In the genomic region with DNA sequence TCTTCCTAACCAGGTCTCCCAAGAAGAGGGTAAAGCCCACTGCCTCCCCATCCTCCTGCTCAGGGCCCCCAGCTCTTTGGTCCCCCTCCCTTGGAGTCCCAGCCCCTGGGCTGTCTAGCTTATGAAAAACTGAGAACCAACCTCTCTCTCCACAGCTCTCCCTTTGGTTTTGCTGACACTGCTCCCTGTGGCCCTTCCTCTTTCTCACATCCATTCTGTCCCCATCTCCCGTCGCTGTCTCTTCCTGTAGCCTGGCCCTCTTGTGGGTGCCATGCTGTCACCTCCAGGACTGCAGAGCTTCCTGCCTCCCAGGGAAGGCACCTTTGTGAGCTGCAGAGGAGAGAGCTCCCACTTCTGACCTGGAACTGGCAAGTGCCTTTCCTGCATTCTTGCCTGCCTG, we compare ENCODE assay signal across 11 mouse cellular contexts. TPM values are rescaled to one million over a fixed set of nuclear protein-coding genes. Genes with fewer than 3 reads are reported as not detected.
DNase-seq lines count a peak whose midpoint lies in the region; ATAC-seq and TF ChIP-seq lines count a peak whose summit lies in the region.
"Had no signal": no experiment of that assay in that cellular context is flagged by ENCODE, and none has a peak within 500 bp of the region (broad histone marks: within the 10 kb centered on the region; RNA-seq: fewer than 3 reads in every experiment).

No protein-coding gene starts in this region.

- no peak overlapping the region for H3K4me3 ChIP-seq in heart, embryonic 14.5 days (ENCODE audit: control insufficient read depth in 1 of 2, insufficient read depth in 1 of 2, low read depth in 1 of 2, low read length in 2 of 2)
- H3K4me3 ChIP-seq in lung, embryonic 14.5 days (ENCODE audit: low read depth, low read length): no peak overlapping the region
- no peak overlapping the region for H3K4me3 ChIP-seq in macrophage (ENCODE audit: inconsistent target)
- H3K4me3 ChIP-seq: neural tube, embryonic 13.5 days had no signal

- peak overlapping the region; percentile 25; the same call in 1 of the 2 replicates for H3K9ac ChIP-seq in heart, embryonic 14.5 days (ENCODE audit: low read length)
- H3K9ac ChIP-seq in lung, embryonic 14.5 days: no peak overlapping the region
- H3K9ac ChIP-seq: neural tube, embryonic 13.5 days had no signal

- H3K79me2 ChIP-seq in macrophage (ENCODE audit: inconsistent target): no peaks in the 10 kb centered on the region

- WGBS in heart, embryonic 14.5 days: 32% methylated on average over 2 of the region's 2 CpGs
- WGBS in lung, embryonic 14.5 days: 42% methylated on average over 2 of the region's 2 CpGs
- WGBS in macrophage (ENCODE audit: missing documents): 0% methylated on average over 2 of the region's 2 CpGs

- H3K27ac ChIP-seq in heart, embryonic 14.5 days (replicated peaks in 1 of 2; ENCODE audit: control insufficient read depth in 1 of 2, insufficient read depth in 1 of 2, low read depth in 2 of 2, low read length in 2 of 2): peak overlapping the region in 1 of 2 experiments; percentile 93; a peak in 3 of 4 replicates
- H3K27ac ChIP-seq in lung, embryonic 14.5 days (ENCODE audit: low read depth): peak overlapping the region; percentile 42
- H3K27ac ChIP-seq in macrophage: peak overlapping the region; percentile 90
- H3K27ac ChIP-seq: neural tube, embryonic 13.5 days had no signal

- no peak overlapping the region for H3K4me2 ChIP-seq in heart, embryonic 14.5 days (ENCODE audit: low read length)
- H3K4me2 ChIP-seq in lung, embryonic 14.5 days: no peak overlapping the region
- H3K4me2 ChIP-seq: neural tube, embryonic 13.5 days had no signal

- peaks cover 10% of the 10 kb centered on the region for H3K36me3 ChIP-seq in heart, embryonic 14.5 days (ENCODE audit: control insufficient read depth, insufficient read depth, low read length)
- H3K36me3 ChIP-seq in lung, embryonic 14.5 days (ENCODE audit: insufficient read depth): peaks cover 34% of the 10 kb centered on the region
- H3K36me3 ChIP-seq in macrophage (ENCODE audit: inconsistent target): no peaks in the 10 kb centered on the region

- intact Hi-C loops in heart, postnatal 36 days (cut with DNase I): no loop called here

- no peak for DNase-seq in heart, postnatal 36 days
- no peak for DNase-seq in lung, embryonic 14.5 days
- DNase-seq in lung, adult 18-20 months: no peak
- DNase-seq in spleen, adult 12 weeks (ENCODE audit: low spot score): no peak
- DNase-seq: midbrain, embryonic 14.5 days; retina, postnatal 1 day had no signal

- no peak for ATAC-seq in heart, embryonic 14.5 days (ENCODE audit: insufficient number of reproducible peaks, insufficient read depth, low FRiP score, low read depth)
- ATAC-seq in lung, embryonic 14.5 days (ENCODE audit: insufficient read depth): no peak
- peak; percentile 70 for ATAC-seq in granulocyte monocyte progenitor cell, adult 5-6 weeks (replicated peaks; ENCODE audit: poor library complexity, severe bottlenecking)
- ATAC-seq: CD4-positive, CD25-positive, alpha-beta regulatory T cell, adult 4 months had no signal

- H3K27me3 ChIP-seq in heart, embryonic 14.5 days (ENCODE audit: control insufficient read depth, insufficient read depth, low read length): no peaks in the 10 kb centered on the region
- H3K27me3 ChIP-seq in lung, embryonic 14.5 days (ENCODE audit: insufficient read depth, low read length): no peaks in the 10 kb centered on the region
- H3K27me3 ChIP-seq: neural tube, embryonic 13.5 days had no signal

- no peak for TF ChIP-seq CTCF in lung, embryonic 14.5 days (IDR thresholded peaks at IDR 0.05; ENCODE audit: low read depth)

- peaks cover 68 to 79% of the 10 kb centered on the region in 2 experiments for H3K4me1 ChIP-seq in heart, embryonic 14.5 days (ENCODE audit: control insufficient read depth in 2 of 2, insufficient read depth in 2 of 2, low read length in 2 of 2)
- H3K4me1 ChIP-seq in lung, embryonic 14.5 days (ENCODE audit: insufficient read depth): peaks cover 22% of the 10 kb centered on the region

- H3K9me3 ChIP-seq in heart, embryonic 14.5 days (ENCODE audit: control insufficient read depth, low read length): no peaks in the 10 kb centered on the region
- no peaks in the 10 kb centered on the region for H3K9me3 ChIP-seq in lung, embryonic 14.5 days (ENCODE audit: low read depth, low read length)
- H3K9me3 ChIP-seq: neural tube, embryonic 13.5 days had no signal

RNA-seq across cellular contexts. Expression of gene Trim8, which starts 14.8 kb away (rescaled TPM):
- polyA plus RNA-seq in heart, embryonic 14.5 days (2014; fragmentation: Nextera tagmentation; extraction: Ambion mirVana): 23.4 TPM in 2 replicates
- total RNA-seq in heart, postnatal 36 days (2021): 10 to 100 TPM; 38.7 to 40.0 TPM
- 28.3 and 31.0 TPM in 2 replicates for polyA plus RNA-seq in lung, embryonic 14.5 days (2014; fragmentation: Nextera tagmentation; extraction: Ambion mirVana)
- 10.9 and 13.9 TPM in 2 replicates for total RNA-seq in granulocyte monocyte progenitor cell, adult 5-6 weeks (2014; fragmentation: Nextera tagmentation)
- 12.2 and 13.6 TPM in 2 replicates for total RNA-seq in granulocyte monocyte progenitor cell, adult 5-6 weeks (2017)
- 10 to 100 TPM; 15.9 to 99.6 (median 53.2) TPM for total RNA-seq in macrophage (2018; cell fraction: chromatin; rRNA removed)
- 100 to 1,000 TPM in 1 of 26 experiments, 10 to 100 TPM in 25; 25.7 to 101 (median 73.3) TPM for total RNA-seq in macrophage (2018; cell fraction: cytosol; rRNA removed)
- 100 to 1,000 TPM in 4 of 26 experiments, 10 to 100 TPM in 22; 24.4 to 126 (median 65.5) TPM for total RNA-seq in macrophage (2018; cell fraction: nucleus; rRNA removed)
- polyA plus RNA-seq in macrophage (2018): 33.5 to 58.8 TPM (median 46.5 TPM) in 3 replicates
